9 mouse cellular contexts compared by ENCODE assay signal in genomic region chr11:67570947-67571346, GRCm38 (mm10).
DNase-seq lines count a peak whose midpoint lies in the region; ATAC-seq and TF ChIP-seq lines count a peak whose summit lies in the region.
"Had no signal": no experiment of that assay in that cellular context is flagged by ENCODE, and none has a peak within 500 bp of the region (broad histone marks: within the 10 kb centered on the region; RNA-seq: fewer than 3 reads in every experiment).

No protein-coding gene starts in this region.

- TF ChIP-seq EP300 in liver, postnatal 0 days (IDR thresholded peaks at IDR 0.05; ENCODE audit: low read depth): no peak

- no peak overlapping the region for H3K4me3 ChIP-seq in midbrain, embryonic 14.5 days (replicated peaks; ENCODE audit: low read depth, low read length)
- no peak overlapping the region for H3K4me3 ChIP-seq in liver, postnatal 0 days (ENCODE audit: low read depth, low read length)

- no peaks in the 10 kb centered on the region for H3K9me3 ChIP-seq in midbrain, embryonic 14.5 days (ENCODE audit: control insufficient read depth, low read length)
- no peaks in the 10 kb centered on the region for H3K9me3 ChIP-seq in liver, postnatal 0 days (ENCODE audit: low read length)

- ATAC-seq in midbrain, embryonic 14.5 days (ENCODE audit: low FRiP score, low TSS enrichment): no peak
- ATAC-seq in liver, postnatal 0 days: no peak

- H3K36me3 ChIP-seq in midbrain, embryonic 14.5 days (ENCODE audit: control insufficient read depth, insufficient read depth, low read length): no peaks in the 10 kb centered on the region
- H3K36me3 ChIP-seq in liver, postnatal 0 days (replicated peaks; ENCODE audit: insufficient read depth, low read length): no peaks in the 10 kb centered on the region

- peaks cover 10% of the 10 kb centered on the region for H3K4me1 ChIP-seq in midbrain, embryonic 14.5 days (ENCODE audit: control insufficient read depth, insufficient read depth, low read length)
- H3K4me1 ChIP-seq in liver, postnatal 0 days (ENCODE audit: insufficient read depth): no peaks in the 10 kb centered on the region; the same call in 1 of the 2 replicates

- intact Hi-C loops in heart, postnatal 14 days (cut with DNase I): no loop called here

- peak overlapping the region; percentile 57 for H3K27ac ChIP-seq in midbrain, embryonic 14.5 days (replicated peaks; ENCODE audit: low read depth, low read length)
- H3K27ac ChIP-seq in liver, postnatal 0 days (ENCODE audit: low read depth): no peak overlapping the region

- H3K4me2 ChIP-seq in midbrain, embryonic 14.5 days (ENCODE audit: low read length): no peak overlapping the region
- no peak overlapping the region for H3K4me2 ChIP-seq in liver, postnatal 0 days (ENCODE audit: low read depth, low read length)

- no peak overlapping the region for H3K9ac ChIP-seq in midbrain, embryonic 14.5 days (replicated peaks; ENCODE audit: low read length)
- no peak overlapping the region for H3K9ac ChIP-seq in liver, postnatal 0 days (replicated peaks)

- no peak for TF ChIP-seq CTCF in liver, postnatal 0 days (IDR thresholded peaks at IDR 0.05; ENCODE audit: low read depth)

- DNase-seq in gastrocnemius, adult 18-20 months (ENCODE audit: low spot score): peak; percentile 77
- DNase-seq in gastrocnemius, postnatal 10 days: no peak
- peak; percentile 32 for DNase-seq in CD4-positive helper T cell, adult 2 months (ENCODE audit: low read depth, low spot score)
- peak; percentile 51 to 66 for DNase-seq in heart, postnatal 14 days
- peak; percentile 82 for DNase-seq in midbrain, embryonic 14.5 days
- no peak for DNase-seq in yolk sac, embryonic 10.5 days (ENCODE audit: low spot score)
- no peak for DNase-seq in thymus, postnatal 36 days
- no peak for DNase-seq in liver, postnatal 0 days
- DNase-seq: kidney, postnatal 14 days had no signal

- WGBS in midbrain, embryonic 14.5 days: 17% methylated on average over 8 of the region's 8 CpGs
- WGBS in liver, postnatal 0 days (ENCODE audit: insufficient replicate concordance): 65% methylated on average over 8 of the region's 8 CpGs

- H3K27me3 ChIP-seq in midbrain, embryonic 14.5 days (ENCODE audit: control insufficient read depth, insufficient read depth, low read length): no peaks in the 10 kb centered on the region
- no peaks in the 10 kb centered on the region for H3K27me3 ChIP-seq in liver, postnatal 0 days (ENCODE audit: insufficient read depth, low read length)

Comparison
In these comparisons a context has a peak if more than half of its experiments do, and no peak if none do; other contexts are left out.
1. DNase-seq: peak in gastrocnemius, adult 18-20 months (single experiment), CD4-positive helper T cell, adult 2 months (single experiment), heart, postnatal 14 days (2 of 2) and midbrain, embryonic 14.5 days (single experiment); none in gastrocnemius, postnatal 10 days (single experiment), yolk sac, embryonic 10.5 days (single experiment), thymus, postnatal 36 days (0 of 2) and liver, postnatal 0 days (single experiment).